Mouse (Mus musculus) hindbrain, embryonic 12.5 days (tissue): ENCODE results near the gene Ddx39. TPM values are rescaled to one million over a fixed set of nuclear protein-coding genes. Genes with fewer than 3 reads are reported as not detected.

Experiments used
- ATAC-seq: fragments of 200-750 bp; cut with Nextera tagmentation; 2 replicates; pipeline ENCODE4 v1.8.0; 2017; ENCODE audit warnings: moderate TSS enrichment; ENCODE audit not compliant: low FRiP score
- H3K27ac ChIP-seq: fragments of 300-500 bp; sonication (generic); 2 replicates; pipeline ENCODE4 v1.5.1; 2016; ENCODE audit warnings: mild to moderate bottlenecking
- H3K27me3 ChIP-seq: fragments of 300-500 bp; sonication (generic); 2 replicates; pipeline ENCODE4 v1.6.1; 2016; ENCODE audit warnings: mild to moderate bottlenecking
- H3K36me3 ChIP-seq: fragments of 300-500 bp; sonication (generic); 2 replicates; pipeline ENCODE4 v1.6.1; 2016; ENCODE audit warnings: mild to moderate bottlenecking
- H3K4me1 ChIP-seq: fragments of 300-500 bp; sonication (generic); 2 replicates; pipeline ENCODE4 v1.6.1; 2016
- H3K4me2 ChIP-seq: fragments of 300-500 bp; sonication (generic); replicated peaks from 2 replicates; pipeline ENCODE4 v1.6.1; 2016; ENCODE audit warnings: mild to moderate bottlenecking
- H3K4me3 ChIP-seq: fragments of 300-500 bp; sonication (generic); 2 replicates; pipeline ENCODE4 v1.5.1; 2016; ENCODE audit warnings: mild to moderate bottlenecking
- H3K9ac ChIP-seq: fragments of 300-500 bp; sonication (generic); 2 replicates; pipeline ENCODE4 v1.6.1; 2016; ENCODE audit warnings: mild to moderate bottlenecking, moderate library complexity
- H3K9me3 ChIP-seq: fragments of 300-500 bp; sonication (generic); replicated peaks from 2 replicates; pipeline ENCODE4 v1.6.1; 2016; ENCODE audit warnings: mild to moderate bottlenecking
- WGBS: fragments of 180-500 bp; shearing (Covaris S2); methylation state at CpG from one replicate; pipeline ENCODE4 v1.1.7; 2016; 5-methylcytosine and 5-hydroxymethylcytosine counted together
- polyA plus RNA-seq: library from polyadenylated mRNA; unstranded; fragments of >200 nt; fragmentation: Nextera tagmentation; extraction: Ambion mirVana; gene quantifications from 2 replicates; pipeline ENCODE4 v1.2.1, GENCODE M21; 2016

The Ddx39 gene
- polyA plus RNA-seq, 1 experiment from 2014 or later, result 135 TPM

DNA sequence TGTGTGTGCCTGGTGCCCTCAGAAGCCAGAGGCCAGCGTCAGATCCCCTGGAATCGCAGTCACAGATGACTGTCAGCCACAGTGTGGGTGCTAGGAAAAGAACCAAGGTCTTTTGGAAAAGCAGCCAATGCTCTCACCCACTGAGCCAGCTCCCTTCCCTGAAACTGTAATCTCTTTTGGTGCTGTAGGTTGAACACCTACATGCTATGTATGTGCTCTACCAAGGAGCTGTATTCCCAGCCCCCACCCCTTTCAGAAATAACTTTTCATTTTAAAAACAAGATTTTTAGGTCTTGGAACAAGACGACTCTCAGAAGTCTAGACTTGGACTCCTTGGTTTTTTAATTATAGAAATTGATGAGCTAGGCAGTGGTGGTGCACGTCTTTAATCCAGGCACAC is 11.6 kb upstream of the Ddx39 start:
- H3K27me3 ChIP-seq, result no peaks in the 10 kb centered on the region
- WGBS, result 83% methylated on average over 4 of the region's 4 CpGs

DNA sequence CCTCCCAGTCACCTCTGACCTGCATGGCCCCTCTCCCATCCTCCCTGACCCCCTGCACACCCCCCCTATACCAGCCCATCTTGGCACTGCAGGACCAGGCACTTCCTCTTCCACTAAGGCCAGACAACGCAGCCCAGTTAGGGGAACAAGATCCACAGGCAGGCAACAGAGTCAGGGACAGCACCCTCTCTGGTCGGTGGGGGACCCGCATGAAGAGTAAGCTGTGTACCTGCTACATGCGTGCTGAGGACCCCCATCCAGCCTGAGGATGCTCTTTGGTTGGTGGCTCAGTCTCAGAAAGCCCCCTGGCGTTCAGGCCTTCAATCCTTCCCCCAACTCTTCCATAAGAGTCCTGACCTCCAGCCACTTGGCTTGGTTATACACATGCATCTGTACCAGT is 8.6 kb upstream of the Ddx39 start:
- Histone ChIP-seq H3K27ac (no peak overlapping the region), H3K4me1 (no peaks in the 10 kb centered on the region), H3K4me2 (no peak overlapping the region), H3K4me3 (no peak overlapping the region), H3K36me3 (no peaks in the 10 kb centered on the region), H3K27me3 (no peaks in the 10 kb centered on the region), H3K9ac (no peak overlapping the region), H3K9me3 (no peaks in the 10 kb centered on the region)
- ATAC-seq, result no peak
- WGBS, result 66% methylated on average over 5 of the region's 5 CpGs

More for the DNA sequence above, 11.6 kb upstream of the Ddx39 start:
- H3K9ac ChIP-seq, result no peak overlapping the region
- no peaks in the 10 kb centered on the region for H3K36me3 ChIP-seq
- no peak for ATAC-seq
- no peaks in the 10 kb centered on the region for H3K9me3 ChIP-seq
- H3K27ac ChIP-seq, result no peak overlapping the region
- H3K4me1 ChIP-seq, result peaks cover 9% of the 10 kb centered on the region; the same call in 1 of the 2 replicates
- H3K4me3 ChIP-seq, result no peak overlapping the region
- H3K4me2 ChIP-seq, result no peak overlapping the region

DNA sequence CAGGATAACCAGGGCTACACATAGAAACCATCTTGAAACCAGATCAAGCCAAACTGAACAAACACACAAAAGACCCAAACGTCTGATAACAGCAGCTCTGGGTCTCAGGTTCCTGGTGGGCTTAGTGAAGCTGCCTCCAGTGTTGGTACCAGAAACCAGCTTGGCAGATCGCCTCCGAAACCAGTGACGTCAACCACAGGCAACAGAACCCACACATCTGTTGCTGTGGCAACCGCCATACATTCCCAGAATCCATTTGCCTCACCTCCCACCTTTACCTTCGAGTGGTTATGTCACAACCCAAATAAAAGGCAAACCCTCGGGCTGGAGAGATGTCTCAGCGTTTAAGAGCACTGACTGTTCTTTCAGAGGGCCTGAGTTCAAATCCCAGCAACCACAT is 7.4 kb upstream of the Ddx39 start:
- Histone ChIP-seq H3K4me2 (no peak overlapping the region), H3K9me3 (no peaks in the 10 kb centered on the region), H3K36me3 (no peaks in the 10 kb centered on the region), H3K4me1 (no peaks in the 10 kb centered on the region), H3K27me3 (peaks cover 4% of the 10 kb centered on the region; the same call in 1 of the 2 replicates), H3K9ac (no peak overlapping the region), H3K27ac (no peak overlapping the region), H3K4me3 (no peak overlapping the region)
- 75% methylated on average over 8 of the region's 8 CpGs for WGBS
- no peak for ATAC-seq

DNA sequence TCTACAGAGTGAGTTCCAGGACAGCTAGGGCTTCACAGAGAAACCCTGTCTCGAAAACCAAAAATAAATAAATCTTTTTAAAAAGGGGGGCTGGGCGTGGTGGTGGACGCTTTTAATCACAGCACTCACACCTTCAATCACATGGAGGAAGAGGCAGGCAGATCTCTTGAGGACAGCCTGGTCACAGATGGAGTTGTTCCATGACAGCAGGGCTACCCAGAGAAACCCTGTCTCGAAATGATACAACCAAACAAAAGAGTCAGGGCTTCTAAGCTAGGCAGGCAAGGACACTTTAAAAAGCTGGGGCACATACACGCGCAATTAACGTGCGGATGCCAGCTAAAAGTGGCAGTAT is 324 bp upstream of the Ddx39 start:
- Histone ChIP-seq H3K4me2 (peak overlapping the region; percentile 91), H3K4me3 (peak overlapping the region; percentile 93), H3K9ac (no peak overlapping the region), H3K27ac (no peak overlapping the region), H3K9me3 (no peaks in the 10 kb centered on the region), H3K36me3 (peaks cover 4% of the 10 kb centered on the region), H3K4me1 (peaks cover 15% of the 10 kb centered on the region), H3K27me3 (peaks cover 4% of the 10 kb centered on the region; the same call in 1 of the 2 replicates)
- peak; percentile 50 for ATAC-seq
- 18% methylated on average over 8 of the region's 8 CpGs for WGBS

DNA sequence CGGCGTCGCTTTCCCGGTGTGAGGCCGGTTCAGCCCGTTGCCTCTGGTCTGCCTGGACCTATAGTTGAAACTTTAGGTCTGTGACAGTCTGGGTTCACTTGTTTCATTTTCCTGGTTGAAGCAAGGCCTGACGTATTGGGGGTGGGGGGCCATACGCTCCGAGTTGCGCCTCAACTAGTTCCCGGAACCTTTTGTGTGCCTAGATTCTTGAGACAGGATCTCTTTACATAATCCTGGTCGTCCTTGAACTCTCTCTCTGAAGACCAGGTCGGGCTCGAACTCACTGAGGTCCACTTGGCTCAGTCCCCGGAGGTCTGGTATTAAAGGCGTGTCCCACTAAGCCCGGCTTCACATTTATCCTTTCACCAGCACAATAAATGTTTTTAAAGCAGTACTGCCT is 794 bp downstream of the Ddx39 start:
- no peak for ATAC-seq
- Histone ChIP-seq H3K9me3 (no peaks in the 10 kb centered on the region), H3K27ac (peak overlapping the region; percentile 93), H3K27me3 (peaks cover 4% of the 10 kb centered on the region; the same call in 1 of the 2 replicates), H3K9ac (peak overlapping the region; percentile 87), H3K36me3 (peaks cover 15% of the 10 kb centered on the region), H3K4me1 (peaks cover 15% of the 10 kb centered on the region), H3K4me2 (peak overlapping the region; percentile 91), H3K4me3 (peak overlapping the region; percentile 93)
- WGBS, result 1% methylated on average over 17 of the region's 17 CpGs

DNA sequence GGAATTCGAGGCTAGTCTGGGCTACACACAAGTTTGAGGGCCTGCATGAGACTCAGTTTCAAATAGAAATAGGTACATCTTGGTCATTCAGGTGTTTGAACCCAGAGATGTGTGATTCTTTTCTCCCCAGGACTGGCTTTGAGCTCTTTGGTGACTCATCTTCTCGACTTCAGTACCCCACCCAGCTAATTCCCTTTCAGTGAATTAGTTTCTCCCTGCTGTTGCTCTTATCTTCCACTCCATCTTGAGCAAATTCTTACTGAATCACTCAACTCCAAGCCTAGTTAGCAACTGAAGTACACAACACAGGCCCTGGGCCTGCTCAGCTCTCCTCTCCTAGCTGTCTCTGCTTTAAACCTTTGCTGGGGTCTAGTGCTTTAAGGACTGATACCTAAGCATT is 1.6 kb downstream of the Ddx39 start:
- Histone ChIP-seq H3K9ac (0 out of 2 replicates have a peak overlapping the region, but pooled peaks have one; percentile 32), H3K27me3 (peaks cover 4% of the 10 kb centered on the region; the same call in 1 of the 2 replicates), H3K4me1 (peaks cover 15% of the 10 kb centered on the region), H3K9me3 (no peaks in the 10 kb centered on the region), H3K27ac (no peak overlapping the region), H3K4me2 (peak overlapping the region; percentile 91), H3K4me3 (peak overlapping the region; percentile 93), H3K36me3 (peaks cover 23% of the 10 kb centered on the region)
- no peak for ATAC-seq
- WGBS, result 69% methylated on average over 2 of the region's 2 CpGs

DNA sequence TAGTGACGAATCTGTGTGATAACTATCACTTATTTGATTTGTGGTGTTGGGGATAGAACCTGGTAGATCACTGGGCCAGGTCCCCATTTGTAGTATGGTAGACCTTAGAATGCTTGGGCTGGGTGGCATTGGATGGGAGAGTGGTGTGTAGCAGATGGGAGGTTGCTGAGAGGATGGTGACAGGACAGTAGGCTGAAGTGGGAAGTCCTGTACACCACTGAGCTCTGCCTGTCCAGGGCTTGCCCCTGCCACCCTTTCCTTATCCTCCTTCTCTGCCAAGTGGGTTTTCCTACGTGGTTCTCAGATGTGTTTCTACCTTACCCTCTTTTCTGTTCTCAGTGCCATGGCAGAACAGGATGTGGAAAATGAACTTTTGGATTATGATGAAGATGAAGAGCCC is 4.1 kb downstream of the Ddx39 start:
- Histone ChIP-seq H3K27me3 (no peaks in the 10 kb centered on the region), H3K36me3 (peaks cover 48% of the 10 kb centered on the region), H3K4me3 (no peak overlapping the region), H3K27ac (no peak overlapping the region), H3K4me1 (peaks cover 15% of the 10 kb centered on the region), H3K9me3 (no peaks in the 10 kb centered on the region), H3K4me2 (no peak overlapping the region), H3K9ac (no peak overlapping the region)
- no peak for ATAC-seq
- 82% methylated on average over 2 of the region's 2 CpGs for WGBS

DNA sequence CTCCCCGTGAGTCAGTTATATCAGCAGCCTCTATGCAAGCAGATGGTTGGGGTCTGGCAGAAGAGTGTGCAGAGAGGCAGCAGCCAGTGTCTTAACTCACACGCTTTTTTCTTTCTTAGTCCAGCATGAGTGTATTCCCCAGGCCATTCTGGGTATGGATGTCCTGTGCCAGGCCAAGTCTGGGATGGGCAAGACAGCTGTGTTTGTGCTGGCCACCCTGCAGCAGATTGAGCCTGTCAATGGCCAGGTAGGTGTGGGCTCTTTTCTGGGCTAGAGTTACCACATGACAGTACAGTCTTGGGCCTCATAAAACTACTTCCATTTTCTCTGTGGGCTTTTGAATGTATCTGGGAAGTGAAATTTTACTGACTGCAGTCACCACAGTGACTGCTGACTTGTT is 4.7 kb downstream of the Ddx39 start:
- Histone ChIP-seq H3K36me3 (peaks cover 54% of the 10 kb centered on the region), H3K9me3 (no peaks in the 10 kb centered on the region), H3K4me1 (peaks cover 15% of the 10 kb centered on the region), H3K4me2 (no peak overlapping the region), H3K4me3 (no peak overlapping the region), H3K27me3 (no peaks in the 10 kb centered on the region), H3K9ac (no peak overlapping the region), H3K27ac (no peak overlapping the region)
- no peak for ATAC-seq
- WGBS, result 86% methylated on average over 2 of the region's 2 CpGs

DNA sequence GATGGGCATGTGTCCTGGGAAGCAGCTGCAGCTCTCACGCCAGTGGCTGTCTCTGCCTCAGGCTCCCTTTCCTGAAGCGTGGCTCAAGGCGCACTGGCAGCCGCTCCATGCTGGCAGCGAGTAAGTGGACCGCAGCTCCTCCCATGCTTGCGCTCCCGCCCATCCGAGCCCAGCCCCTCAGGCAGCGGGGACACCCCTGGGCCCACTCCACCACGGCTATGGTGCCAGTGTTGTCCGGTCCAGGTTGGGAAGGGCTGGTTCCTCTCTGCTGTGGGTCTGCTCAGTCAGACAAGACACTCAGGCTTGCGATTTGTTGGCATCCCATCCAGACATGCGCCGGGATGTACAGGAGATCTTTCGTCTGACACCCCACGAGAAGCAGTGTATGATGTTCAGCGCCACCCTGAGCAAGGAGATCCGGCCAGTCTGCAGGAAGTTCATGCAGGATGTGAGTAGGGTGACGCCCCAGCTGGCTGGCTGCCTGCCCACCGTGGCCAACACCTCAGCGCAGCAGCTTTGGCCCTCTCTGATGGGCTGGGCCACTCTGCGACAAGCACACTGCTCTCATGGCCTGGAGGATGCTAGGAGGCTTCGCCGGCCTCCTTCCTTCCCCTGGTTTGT is 6.5 kb downstream of the Ddx39 start:
- Histone ChIP-seq H3K4me3 (no peak overlapping the region), H3K36me3 (peaks cover 66% of the 10 kb centered on the region), H3K9me3 (no peaks in the 10 kb centered on the region), H3K27me3 (no peaks in the 10 kb centered on the region), H3K4me1 (peaks cover 7% of the 10 kb centered on the region), H3K4me2 (no peak overlapping the region), H3K9ac (no peak overlapping the region), H3K27ac (no peak overlapping the region)
- ATAC-seq, result no peak
- WGBS, result 93% methylated on average over 25 of the region's 25 CpGs

DNA sequence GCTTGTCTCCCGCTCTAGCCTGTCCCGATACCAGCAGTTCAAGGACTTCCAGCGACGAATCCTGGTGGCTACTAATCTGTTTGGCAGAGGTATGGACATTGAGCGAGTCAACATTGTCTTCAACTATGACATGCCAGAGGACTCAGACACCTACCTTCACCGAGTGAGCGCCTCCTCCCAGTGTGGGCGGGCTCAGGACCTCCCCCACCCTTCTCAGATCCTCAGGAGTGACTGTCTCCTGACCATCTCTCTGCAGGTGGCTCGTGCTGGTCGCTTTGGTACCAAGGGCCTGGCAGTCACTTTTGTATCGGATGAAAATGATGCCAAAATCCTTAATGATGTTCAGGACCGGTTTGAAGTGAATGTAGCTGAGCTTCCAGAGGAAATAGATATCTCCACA is 7.7 kb downstream of the Ddx39 start:
- no peak overlapping the region for H3K4me3 ChIP-seq
- H3K27me3 ChIP-seq, result no peaks in the 10 kb centered on the region
- H3K4me2 ChIP-seq, result no peak overlapping the region
- H3K36me3 ChIP-seq, result peaks cover 66% of the 10 kb centered on the region
- no peak overlapping the region for H3K9ac ChIP-seq
- no peaks in the 10 kb centered on the region; the same call in 1 of the 2 replicates for H3K4me1 ChIP-seq
- 90% methylated on average over 12 of the region's 12 CpGs for WGBS
- H3K9me3 ChIP-seq, result no peaks in the 10 kb centered on the region
- H3K27ac ChIP-seq, result no peak overlapping the region
- no peak for ATAC-seq

DNA sequence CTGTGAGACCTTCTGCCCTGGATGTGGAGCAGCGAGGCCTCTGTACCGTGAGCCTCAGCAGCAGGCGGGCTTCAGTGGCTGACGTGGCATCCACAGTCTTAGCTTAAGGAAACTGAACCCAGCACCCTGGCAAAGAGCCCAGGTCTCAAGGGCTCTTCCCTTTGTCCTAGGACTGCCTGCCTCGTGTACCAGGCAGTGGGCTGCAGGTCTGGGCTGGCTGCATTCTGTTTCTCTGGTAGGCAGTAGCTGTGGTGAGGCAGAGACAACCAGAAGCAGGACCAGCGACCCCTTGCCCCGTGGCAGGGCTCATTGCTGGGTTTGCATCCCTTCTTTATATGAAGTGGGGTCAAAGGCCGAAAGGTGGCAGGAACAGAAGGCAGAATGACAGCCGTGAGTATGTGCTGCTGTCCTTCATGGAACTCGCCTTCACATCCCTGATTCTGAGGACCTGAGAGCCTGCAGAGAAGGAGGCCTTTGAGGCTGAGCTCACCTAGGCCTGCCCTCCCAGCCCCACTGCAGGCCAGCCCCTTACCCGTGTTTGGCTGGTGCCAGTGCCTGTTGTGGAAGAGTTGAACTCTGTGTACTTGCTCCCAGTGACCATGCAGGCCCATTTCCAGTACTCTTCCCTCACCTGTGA is 8.6 kb downstream of the Ddx39 start:
- no peak for ATAC-seq
- Histone ChIP-seq H3K9ac (no peak overlapping the region), H3K27ac (no peak overlapping the region), H3K36me3 (peaks cover 66% of the 10 kb centered on the region), H3K9me3 (no peaks in the 10 kb centered on the region), H3K4me3 (no peak overlapping the region), H3K4me2 (no peak overlapping the region), H3K27me3 (no peaks in the 10 kb centered on the region), H3K4me1 (no peaks in the 10 kb centered on the region; the same call in 1 of the 2 replicates)
- WGBS, result 92% methylated on average over 11 of the region's 11 CpGs

DNA sequence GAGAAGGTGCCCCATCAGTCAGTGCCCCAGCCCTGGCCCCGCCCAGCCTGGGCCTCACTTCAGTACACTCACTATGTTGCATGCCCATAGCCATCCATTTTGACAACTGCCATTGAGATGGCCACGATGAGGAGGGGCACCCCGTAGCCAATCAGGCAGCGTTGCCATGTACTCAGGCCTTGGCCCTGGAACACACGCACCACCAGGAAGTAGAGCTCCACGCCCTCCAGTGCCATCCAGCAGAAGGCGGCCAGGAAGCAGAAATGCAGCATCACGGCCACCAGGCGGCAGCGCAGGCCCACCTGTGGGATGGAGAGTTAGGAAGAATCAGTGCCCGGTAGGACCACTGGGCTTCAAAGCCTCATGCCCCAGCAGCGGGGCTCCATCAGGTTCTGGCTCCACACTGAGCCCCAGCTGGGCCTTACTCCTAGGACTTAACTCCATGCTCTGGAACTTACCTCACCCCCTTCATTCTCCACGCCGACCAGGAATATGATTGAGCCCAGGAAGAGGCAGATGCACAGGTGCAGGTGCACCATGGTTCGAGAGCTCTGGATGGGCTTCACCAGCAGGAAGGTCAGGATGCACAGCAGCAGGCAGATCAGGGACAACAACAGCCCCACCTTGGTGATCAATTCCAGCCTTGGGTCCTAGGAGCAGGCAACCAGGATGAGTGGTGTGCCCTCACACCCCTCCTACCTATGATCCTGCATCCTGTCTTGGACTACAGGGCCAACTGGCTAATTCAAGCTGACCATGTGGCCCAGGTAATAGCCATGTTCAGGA is 9.9 kb downstream of the Ddx39 start:
- no peaks in the 10 kb centered on the region for H3K4me1 ChIP-seq
- no peak overlapping the region for H3K4me3 ChIP-seq
- no peak overlapping the region for H3K27ac ChIP-seq
- H3K36me3 ChIP-seq, result peaks cover 60% of the 10 kb centered on the region
- ATAC-seq, result peak; percentile 53
- H3K4me2 ChIP-seq, result no peak overlapping the region
- H3K27me3 ChIP-seq, result no peaks in the 10 kb centered on the region
- no peak overlapping the region for H3K9ac ChIP-seq
- WGBS, result 47% methylated on average over 15 of the region's 15 CpGs
- no peaks in the 10 kb centered on the region for H3K9me3 ChIP-seq
